Mouse (Mus musculus) limb, embryonic 14.5 days (tissue): Measurements from ENCODE around the gene Gabrg3. TPM values are rescaled to one million over a fixed set of nuclear protein-coding genes. Genes with fewer than 3 reads are reported as not detected.

Source experiments
- ATAC-seq: fragments of 200-750 bp; cut with Nextera tagmentation; 2 replicates; pipeline ENCODE4 v1.8.0; 2017; ENCODE audit warnings: low read depth, moderate number of reproducible peaks, moderate TSS enrichment; ENCODE audit not compliant: low FRiP score
- DNase-seq: peaks from one replicate; pipeline ENCODE4 v3.0.0-alpha.2; 2015; ENCODE audit warnings: low spot score
- H3K27ac ChIP-seq: fragments of 300-500 bp; sonication (generic); replicated peaks from 2 replicates; pipeline ENCODE4 v1.5.1; 2014; ENCODE audit warnings: low read depth, mild to moderate bottlenecking, low read length, moderate library complexity, mixed read lengths
- H3K27me3 ChIP-seq: fragments of 300-500 bp; sonication (generic); 2 replicates; pipeline ENCODE4 v1.6.1; 2014; ENCODE audit warnings: low read length, mixed read lengths; ENCODE audit not compliant: control insufficient read depth, insufficient read depth
- H3K36me3 ChIP-seq: fragments of 300-500 bp; sonication (generic); 2 replicates; pipeline ENCODE4 v1.6.1; 2014; ENCODE audit warnings: mild to moderate bottlenecking, low read length, moderate library complexity, mixed read lengths; ENCODE audit not compliant: control insufficient read depth, insufficient read depth
- H3K4me1 ChIP-seq: fragments of 300-500 bp; sonication (generic); 2 replicates; pipeline ENCODE4 v1.6.1; 2014; ENCODE audit warnings: antibody characterized with exemption, low read length, mixed read lengths; ENCODE audit not compliant: control insufficient read depth, insufficient read depth
- H3K4me2 ChIP-seq: fragments of 300-500 bp; sonication (generic); replicated peaks from 2 replicates; pipeline ENCODE4 v1.6.1; 2014; ENCODE audit warnings: low read depth, mild to moderate bottlenecking, low read length, moderate library complexity; ENCODE audit not compliant: severe bottlenecking
- H3K4me3 ChIP-seq: fragments of 300-500 bp; sonication (generic); replicated peaks from 2 replicates; pipeline ENCODE4 v1.5.1; 2014; ENCODE audit warnings: low read length
- H3K9ac ChIP-seq: fragments of 300-500 bp; sonication (generic); 2 replicates; pipeline ENCODE4 v1.6.1; 2014; ENCODE audit warnings: mild to moderate bottlenecking, low read depth, low read length, moderate library complexity; ENCODE audit not compliant: severe bottlenecking
- H3K9me3 ChIP-seq: fragments of 300-500 bp; sonication (generic); 2 replicates; pipeline ENCODE4 v1.6.1; 2016; ENCODE audit warnings: low read length; ENCODE audit not compliant: control insufficient read depth
- POLR2A ChIP-seq: fragments of 200-500 bp; IDR thresholded peaks from 2 replicates; pipeline ENCODE4 v1.8.0; 2012; ENCODE audit warnings: inconsistent platforms, mild to moderate bottlenecking, moderate library complexity, borderline replicate concordance; ENCODE audit not compliant: insufficient read depth, insufficient read length; ENCODE audit errors: extremely low read depth
- WGBS: fragments of 180-500 bp; shearing (Covaris S2); extraction: QIAGEN DNeasy Blood & Tissue Kit; methylation state at CpG from one replicate; pipeline ENCODE4 v1.1.7; 2014; 5-methylcytosine and 5-hydroxymethylcytosine counted together
- polyA plus RNA-seq, 2 experiments: library from polyadenylated mRNA; depleted of rRNA in 1 of 2; stranded (reverse) in 1 of 2; unstranded in 1 of 2; fragments of >200 nt; fragmentation: Nextera tagmentation in 1 of 2; extraction: Ambion mirVana in 1 of 2; gene quantifications; 2 replicates each; pipeline versions ENCODE4 v1.2.1 to v1.2.3; 2012 to 2014

Gene Gabrg3
- polyA plus RNA-seq, 2 experiments = 0.91 to 1.3 TPM

DNA sequence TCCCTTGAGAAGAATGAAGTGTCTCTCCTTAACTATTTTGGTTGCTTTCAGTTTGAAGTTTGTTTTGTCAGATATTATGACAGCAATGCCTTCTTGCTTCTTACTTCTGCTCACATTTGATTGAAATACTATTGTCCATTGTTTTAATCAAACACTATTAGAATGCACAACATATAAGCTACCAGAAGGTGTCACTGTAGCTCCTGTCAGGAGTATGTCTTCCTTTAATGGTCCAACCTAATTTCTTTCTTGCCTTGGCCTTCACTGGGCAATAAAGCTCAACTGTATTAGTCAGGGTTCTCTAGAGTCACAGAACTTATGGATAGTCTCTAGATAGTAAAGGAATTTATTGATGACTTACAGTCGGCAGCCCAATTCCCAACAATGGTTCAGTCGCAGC, 440.6 kb downstream of the Gabrg3 start:
- Histone ChIP-seq H3K36me3 (no peaks in the 10 kb centered on the region), H3K27me3 (no peaks in the 10 kb centered on the region), H3K27ac (no peak overlapping the region), H3K4me1 (no peaks in the 10 kb centered on the region), H3K4me2 (no peak overlapping the region), H3K9me3 (no peaks in the 10 kb centered on the region), H3K9ac (no peak overlapping the region), H3K4me3 (no peak overlapping the region)
- no peak for TF ChIP-seq POLR2A
- peak; percentile 50 for DNase-seq
- WGBS = 60% methylated on average over 1 of the region's 2 CpGs
- ATAC-seq = no peak

GRCm38 (mm10) chr7:56941606-56942005, 445.4 kb downstream of the Gabrg3 start:
- Histone ChIP-seq H3K27ac (no peak overlapping the region), H3K4me1 (no peaks in the 10 kb centered on the region), H3K9ac (no peak overlapping the region), H3K36me3 (no peaks in the 10 kb centered on the region), H3K9me3 (no peaks in the 10 kb centered on the region), H3K4me2 (no peak overlapping the region), H3K27me3 (no peaks in the 10 kb centered on the region), H3K4me3 (no peak overlapping the region)
- WGBS = 72% methylated on average over 2 of the region's 2 CpGs
- ATAC-seq (no peak), DNase-seq (no peak)
- TF ChIP-seq POLR2A = no peak

DNA sequence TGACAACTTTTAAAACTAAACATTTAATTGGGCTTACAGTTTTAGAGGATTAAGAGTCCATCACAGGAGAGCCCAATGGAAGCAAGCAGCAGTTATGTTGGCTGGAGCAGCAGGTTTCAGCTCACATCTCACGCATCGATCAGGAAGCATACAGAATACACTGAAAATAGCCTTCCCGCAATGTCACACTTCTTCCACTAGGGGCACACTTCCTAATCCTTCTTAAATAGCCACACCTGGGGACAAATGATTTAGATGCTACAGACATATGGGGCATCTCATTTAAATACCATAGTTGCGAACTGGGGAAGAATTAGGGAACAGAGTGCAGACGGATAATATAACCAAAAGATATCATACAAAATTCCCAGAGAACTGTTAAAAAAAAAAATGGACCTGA, 449.0 kb downstream of the Gabrg3 start:
- Histone ChIP-seq H3K36me3 (no peaks in the 10 kb centered on the region), H3K27me3 (no peaks in the 10 kb centered on the region), H3K9me3 (no peaks in the 10 kb centered on the region), H3K4me1 (no peaks in the 10 kb centered on the region), H3K4me2 (no peak overlapping the region), H3K27ac (no peak overlapping the region), H3K9ac (no peak overlapping the region), H3K4me3 (no peak overlapping the region)
- no peak for TF ChIP-seq POLR2A
- 80% methylated on average over 5 of the region's 5 CpGs for WGBS
- DNase-seq (no peak), ATAC-seq (no peak)

- Histone ChIP-seq H3K9ac (no peak overlapping the region), H3K36me3 (no peaks in the 10 kb centered on the region), H3K4me1 (no peaks in the 10 kb centered on the region), H3K27ac (no peak overlapping the region), H3K27me3 (no peaks in the 10 kb centered on the region), H3K4me3 (no peak overlapping the region), H3K9me3 (no peaks in the 10 kb centered on the region), H3K4me2 (no peak overlapping the region)
- no peak for TF ChIP-seq POLR2A
- 65% methylated on average over 1 of the region's 1 CpGs for WGBS
- ATAC-seq (no peak), DNase-seq (no peak)
Measured at GRCm38 (mm10) chr7:56919499-56919898, 467.5 kb downstream of the Gabrg3 start.

DNA sequence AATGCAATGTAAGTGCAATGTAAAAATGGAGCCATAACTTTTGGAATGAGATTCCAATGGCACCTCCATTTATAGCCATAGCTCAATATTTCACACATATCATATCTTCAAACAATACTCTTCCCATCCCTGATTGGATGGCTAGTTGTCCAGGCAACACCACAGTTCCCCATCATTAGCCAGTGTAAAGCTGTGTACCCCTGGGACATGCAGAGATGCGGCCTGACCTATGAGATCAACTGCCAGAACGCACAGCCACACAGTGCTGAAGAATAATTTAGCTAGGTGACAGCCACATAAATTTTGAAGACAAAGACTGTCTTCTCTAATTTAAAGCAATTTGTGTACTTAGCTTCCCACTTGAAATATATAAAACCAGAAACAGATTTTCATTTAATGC, 472.1 kb downstream of the Gabrg3 start:
- H3K36me3 ChIP-seq = no peaks in the 10 kb centered on the region
- no peak for TF ChIP-seq POLR2A
- 78% methylated on average over 2 of the region's 2 CpGs for WGBS
- ATAC-seq = no peak
- no peaks in the 10 kb centered on the region for H3K9me3 ChIP-seq
- H3K4me1 ChIP-seq = no peaks in the 10 kb centered on the region
- no peak overlapping the region for H3K9ac ChIP-seq
- DNase-seq = no peak
- H3K27me3 ChIP-seq = no peaks in the 10 kb centered on the region
- no peak overlapping the region for H3K27ac ChIP-seq
- no peak overlapping the region for H3K4me2 ChIP-seq
- H3K4me3 ChIP-seq = no peak overlapping the region

DNA sequence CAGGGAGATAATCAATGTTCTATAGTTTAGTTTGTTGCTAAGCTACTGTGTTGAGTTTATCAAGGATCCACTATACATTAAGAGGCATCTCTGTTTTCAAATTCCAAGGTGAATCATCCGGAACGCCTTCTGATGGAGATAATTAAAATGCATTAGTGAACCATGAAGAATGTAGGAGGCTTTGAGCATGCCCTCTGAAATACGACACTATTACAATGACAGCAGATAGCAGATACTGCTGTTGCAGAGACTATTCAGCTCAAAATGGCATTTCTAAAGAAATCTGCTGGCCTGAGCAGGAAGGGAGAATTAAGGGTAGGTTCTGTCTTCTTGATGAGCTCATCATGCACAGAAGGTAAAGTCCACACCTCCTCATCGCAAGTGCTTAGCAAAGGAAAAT, 487.2 kb downstream of the Gabrg3 start:
- DNase-seq = no peak
- H3K9me3 ChIP-seq = no peaks in the 10 kb centered on the region
- WGBS = 74% methylated on average over 4 of the region's 4 CpGs
- no peaks in the 10 kb centered on the region for H3K4me1 ChIP-seq
- no peak overlapping the region for H3K9ac ChIP-seq
- H3K27ac ChIP-seq = no peak overlapping the region
- no peak overlapping the region for H3K4me3 ChIP-seq
- no peak for TF ChIP-seq POLR2A
- H3K4me2 ChIP-seq = no peak overlapping the region
- ATAC-seq = no peak
- no peaks in the 10 kb centered on the region for H3K27me3 ChIP-seq
- no peaks in the 10 kb centered on the region for H3K36me3 ChIP-seq
